Mouse (Mus musculus): ENCODE measurements around the gene Mrps21. TPM values are rescaled to one million over a fixed set of nuclear protein-coding genes. Genes with fewer than 3 reads are reported as not detected.

The Mrps21 gene
- polyA plus RNA-seq, 1 experiment from 2014 or later: 252 TPM

DNA sequence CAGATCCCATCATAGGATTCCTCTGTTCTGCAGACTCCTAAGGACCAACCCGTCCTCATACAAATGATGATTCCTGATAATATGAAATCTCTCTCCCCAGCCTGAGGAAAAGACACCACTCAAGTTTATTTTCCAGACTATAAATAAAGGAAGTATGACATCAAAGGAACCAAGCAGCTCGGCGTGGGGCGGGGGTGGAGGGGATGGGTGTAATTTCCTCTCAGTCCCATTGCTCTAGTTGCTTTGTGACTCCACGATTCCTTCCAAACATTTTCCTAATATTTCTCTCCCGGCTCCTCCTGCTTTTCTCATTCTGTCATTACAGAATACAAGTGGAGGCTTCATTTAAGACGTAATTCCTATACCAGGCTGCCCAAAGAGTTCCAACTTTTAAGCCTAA is 21.8 kb upstream of the Mrps21 start:
- H3K9ac ChIP-seq (replicated peaks; ENCODE audit: low read depth): no peak overlapping the region; the same call in 1 of the 2 replicates
- H3K4me2 ChIP-seq (replicated peaks; ENCODE audit: low read depth, low read length): peak overlapping the region; percentile 68
- H3K27ac ChIP-seq (ENCODE audit: low read length): peak overlapping the region; percentile 89
- TF ChIP-seq CTCF (IDR thresholded peaks at IDR 0.05) (no peak), EP300 (IDR thresholded peaks at IDR 0.05) (0 out of 2 replicates have a peak, but pooled peaks have one; percentile 61)
- H3K36me3 ChIP-seq (ENCODE audit: insufficient read depth, low read length): peaks cover 4% of the 10 kb centered on the region
- 13% methylated on average over 7 of the region's 7 CpGs for WGBS
- H3K27me3 ChIP-seq (replicated peaks; ENCODE audit: insufficient read depth, low read length): no peaks in the 10 kb centered on the region
- no peaks in the 10 kb centered on the region for H3K9me3 ChIP-seq (ENCODE audit: low read length)
- H3K4me1 ChIP-seq (ENCODE audit: insufficient read depth, low read depth, low read length): 0 out of 2 replicates have a peak, but pooled peaks cover 2% of the 10 kb centered on the region
- ATAC-seq: peak; percentile 55
- DNase-seq (ENCODE audit: low spot score): no peak
- H3K4me3 ChIP-seq (ENCODE audit: low read depth, low read length): peak overlapping the region; percentile 58

DNA sequence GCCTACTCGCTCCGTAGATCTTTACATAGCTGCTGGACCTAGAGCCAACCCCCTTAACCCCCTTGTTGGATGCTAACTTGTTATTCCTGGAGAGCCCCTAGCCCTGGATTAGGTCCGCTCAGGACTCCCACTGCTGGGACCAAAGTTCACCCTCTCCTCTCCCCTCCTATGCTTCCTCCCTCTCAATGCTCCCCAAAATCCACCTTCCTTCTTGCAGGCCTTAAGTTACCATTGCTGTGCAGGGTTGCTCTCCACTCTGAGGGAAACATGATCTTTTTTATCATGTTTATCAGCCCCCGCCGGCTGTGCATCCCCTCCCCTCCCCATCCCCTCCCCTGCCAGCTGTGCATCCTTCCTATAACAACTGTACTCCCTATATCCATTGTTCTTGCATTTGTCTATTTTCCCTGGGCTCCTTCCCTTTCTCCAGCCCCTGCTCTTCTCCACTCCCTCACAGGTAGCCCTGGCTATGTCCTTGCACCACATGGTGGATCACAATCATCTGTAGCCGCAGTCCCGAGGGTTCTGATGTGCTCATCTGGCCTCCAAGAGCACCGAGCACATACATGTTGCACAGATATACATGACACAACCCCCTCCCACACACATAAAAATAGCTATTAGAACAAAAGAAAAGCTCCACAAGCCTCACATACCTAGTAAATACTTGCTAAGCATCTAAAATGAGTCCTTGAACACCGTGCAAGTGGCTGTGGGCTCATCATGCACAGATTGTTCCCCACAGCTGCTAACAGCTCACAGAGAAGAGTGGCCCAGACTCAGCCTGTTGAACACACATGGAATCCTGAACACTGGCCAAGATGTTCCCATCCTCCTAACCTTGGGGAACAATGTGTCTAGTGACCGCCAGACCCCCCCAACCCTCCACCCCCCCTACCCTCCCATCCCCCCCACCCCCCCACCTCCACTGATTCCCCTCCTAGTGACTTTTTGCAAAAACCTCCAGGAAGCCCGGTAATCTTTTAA is 21.0 kb upstream of the Mrps21 start:
- 0 out of 2 replicates have a peak, but pooled peaks cover 2% of the 10 kb centered on the region for H3K4me1 ChIP-seq (ENCODE audit: insufficient read depth, low read depth, low read length)
- TF ChIP-seq CTCF (IDR thresholded peaks at IDR 0.05) (no peak), EP300 (IDR thresholded peaks at IDR 0.05) (no peak)
- ATAC-seq: no peak
- peak overlapping the region; percentile 34 for H3K4me3 ChIP-seq (ENCODE audit: low read depth, low read length)
- 0 out of 2 replicates have a peak, but pooled peaks cover 3% of the 10 kb centered on the region for H3K36me3 ChIP-seq (ENCODE audit: insufficient read depth, low read length)
- 28% methylated on average over 11 of the region's 11 CpGs for WGBS
- H3K9me3 ChIP-seq (ENCODE audit: low read length): no peaks in the 10 kb centered on the region
- peak overlapping the region; percentile 89 for H3K27ac ChIP-seq (ENCODE audit: low read length)
- DNase-seq (ENCODE audit: low spot score): peak; percentile 44
- no peaks in the 10 kb centered on the region for H3K27me3 ChIP-seq (replicated peaks; ENCODE audit: insufficient read depth, low read length)
- H3K4me2 ChIP-seq (replicated peaks; ENCODE audit: low read depth, low read length): peak overlapping the region; percentile 68
- peak overlapping the region; percentile 46; the same call in 1 of the 2 replicates for H3K9ac ChIP-seq (replicated peaks; ENCODE audit: low read depth)

DNA sequence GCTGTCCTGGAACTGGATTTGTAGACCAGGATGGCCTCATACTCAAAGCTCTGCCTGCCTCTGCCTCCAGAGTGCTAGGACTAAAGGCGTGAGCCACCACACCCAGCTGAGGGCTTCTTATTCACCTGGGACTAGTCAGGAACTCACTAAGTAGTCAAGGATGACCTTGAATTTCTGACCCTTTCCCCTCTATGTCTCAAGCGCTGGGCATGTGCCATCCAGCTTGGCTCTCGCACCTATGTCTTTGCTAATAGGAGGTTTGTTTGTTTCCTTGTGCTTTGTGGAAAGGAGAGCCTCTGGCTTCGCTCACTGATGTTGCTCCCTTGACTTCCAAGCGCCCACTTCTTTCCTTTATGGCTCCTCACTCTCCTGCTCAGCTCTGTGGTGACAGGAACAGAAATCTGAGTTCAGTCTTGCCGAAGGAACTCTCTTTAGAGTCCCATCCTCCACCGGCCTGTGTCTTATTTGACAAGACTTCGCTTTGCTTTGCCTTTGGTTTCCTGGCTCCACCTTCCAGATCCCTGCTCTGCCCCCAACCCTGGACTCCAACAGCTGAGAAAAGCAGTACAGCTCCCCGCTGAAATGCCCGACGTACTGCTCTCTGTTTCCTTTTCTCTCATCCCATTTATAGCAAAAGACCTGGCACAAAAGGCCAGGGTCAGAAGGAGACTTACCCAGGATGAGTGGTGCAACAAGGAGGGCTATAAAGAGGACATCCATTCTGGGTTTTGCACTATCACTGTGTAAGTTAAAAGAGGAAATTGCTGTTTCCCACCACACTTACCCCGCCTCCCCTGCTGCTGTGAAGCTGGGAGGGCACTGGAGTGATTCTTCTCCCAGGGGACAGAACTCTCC is 20.1 kb upstream of the Mrps21 start, which contains the start of gene BC028528:
Gene BC028528 (minus strand): TSS at position 795 of the 855 bp plus-strand sequence.
- H3K9ac ChIP-seq (replicated peaks; ENCODE audit: low read depth): peak within 1 kb of the TSS; percentile 46
- H3K4me3 ChIP-seq (ENCODE audit: low read depth, low read length): peak within 1 kb of the TSS; percentile 34
- peak within 1 kb of the TSS; percentile 89 for H3K27ac ChIP-seq (ENCODE audit: low read length)
- H3K36me3 ChIP-seq (ENCODE audit: insufficient read depth, low read length): 0 out of 2 replicates have a peak, but pooled peaks cover 3% of the 10 kb centered on the region
- ATAC-seq (peak; percentile 27), DNase-seq (ENCODE audit: low spot score) (peak; percentile 81)
- H3K4me2 ChIP-seq (replicated peaks; ENCODE audit: low read depth, low read length): peak within 1 kb of the TSS; percentile 68
- TF ChIP-seq CTCF (IDR thresholded peaks at IDR 0.05): no peak
- TF ChIP-seq EP300 (IDR thresholded peaks at IDR 0.05): peak; percentile 30; the same call in 1 of the 2 replicates
- H3K9me3 ChIP-seq (ENCODE audit: low read length): no peaks in the 10 kb centered on the region
- 0 out of 2 replicates have a peak, but pooled peaks cover 2% of the 10 kb centered on the region for H3K4me1 ChIP-seq (ENCODE audit: insufficient read depth, low read depth, low read length)
- no peaks in the 10 kb centered on the region for H3K27me3 ChIP-seq (replicated peaks; ENCODE audit: insufficient read depth, low read length)
- WGBS: 14% methylated on average over 12 of the region's 12 CpGs

DNA sequence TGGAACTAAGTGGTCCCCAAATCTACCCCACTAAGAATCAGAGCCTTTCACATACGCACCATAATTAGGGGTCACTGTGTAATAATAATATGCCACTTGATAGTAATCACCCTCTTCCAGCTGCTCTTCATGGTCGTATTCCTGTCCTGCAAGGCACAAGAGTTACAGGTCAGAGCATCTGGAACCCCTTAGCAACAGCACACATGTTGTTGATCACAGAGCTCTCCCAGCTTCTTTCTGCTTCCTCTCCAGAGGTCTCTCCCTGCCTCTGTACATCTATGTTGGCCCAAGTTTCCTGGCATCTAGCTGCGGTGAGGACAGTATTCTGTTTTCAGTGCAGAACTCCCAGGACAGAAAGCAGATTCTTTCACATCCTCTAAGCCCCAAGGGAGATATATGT is 18.3 kb upstream of the Mrps21 start:
- Histone ChIP-seq H3K9ac (replicated peaks; ENCODE audit: low read depth) (no peak overlapping the region), H3K27me3 (replicated peaks; ENCODE audit: insufficient read depth, low read length) (no peaks in the 10 kb centered on the region), H3K9me3 (ENCODE audit: low read length) (no peaks in the 10 kb centered on the region), H3K4me1 (ENCODE audit: insufficient read depth, low read depth, low read length) (no peaks in the 10 kb centered on the region), H3K27ac (ENCODE audit: low read length) (peak overlapping the region; percentile 9; the same call in 1 of the 2 replicates), H3K4me2 (replicated peaks; ENCODE audit: low read depth, low read length) (0 out of 2 replicates have a peak overlapping the region, but pooled peaks have one; percentile 68), H3K4me3 (ENCODE audit: low read depth, low read length) (no peak overlapping the region), H3K36me3 (ENCODE audit: insufficient read depth, low read length) (0 out of 2 replicates have a peak, but pooled peaks cover 3% of the 10 kb centered on the region)
- TF ChIP-seq CTCF (IDR thresholded peaks at IDR 0.05): no peak
- no peak for TF ChIP-seq EP300 (IDR thresholded peaks at IDR 0.05)
- DNase-seq (ENCODE audit: low spot score): no peak
- no peak for ATAC-seq
- WGBS: 69% methylated on average over 3 of the region's 3 CpGs

DNA sequence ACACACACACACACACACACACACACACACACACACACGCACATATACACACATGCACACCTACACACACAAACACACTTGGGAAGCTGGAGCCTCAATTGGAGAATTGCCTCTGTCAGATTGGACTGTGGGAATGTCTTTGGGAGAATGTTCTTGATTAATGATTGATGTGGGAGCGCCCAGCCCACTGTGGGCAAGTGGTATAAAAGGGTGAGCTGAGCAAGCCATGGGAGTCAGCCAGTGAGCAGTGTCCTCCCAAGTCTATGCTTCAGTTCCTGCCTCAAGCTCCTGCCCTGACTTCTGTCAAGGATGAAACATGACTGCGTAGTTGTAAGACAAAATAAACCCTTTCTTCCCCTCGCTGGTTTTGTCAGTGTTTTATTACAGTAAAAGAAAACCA is 16.3 kb upstream of the Mrps21 start:
- Histone ChIP-seq H3K4me1 (ENCODE audit: insufficient read depth, low read depth, low read length) (peaks cover 3% of the 10 kb centered on the region; the same call in 1 of the 2 replicates), H3K9me3 (ENCODE audit: low read length) (no peaks in the 10 kb centered on the region), H3K36me3 (ENCODE audit: insufficient read depth, low read length) (0 out of 2 replicates have a peak, but pooled peaks cover 3% of the 10 kb centered on the region), H3K27me3 (replicated peaks; ENCODE audit: insufficient read depth, low read length) (no peaks in the 10 kb centered on the region), H3K4me3 (ENCODE audit: low read depth, low read length) (no peak overlapping the region), H3K4me2 (replicated peaks; ENCODE audit: low read depth, low read length) (no peak overlapping the region), H3K9ac (replicated peaks; ENCODE audit: low read depth) (no peak overlapping the region), H3K27ac (ENCODE audit: low read length) (no peak overlapping the region)
- no peak for DNase-seq (ENCODE audit: low spot score)
- 61% methylated on average over 4 of the region's 4 CpGs for WGBS
- TF ChIP-seq CTCF (IDR thresholded peaks at IDR 0.05): no peak
- TF ChIP-seq EP300 (IDR thresholded peaks at IDR 0.05): no peak
- no peak for ATAC-seq

Data from lung, postnatal 0 days (tissue).